In genomic region chr6:129048857-129049473, GRCm38 (mm10) we compare ENCODE assay signal across 8 mouse cellular contexts. TPM values are rescaled to one million over a fixed set of nuclear protein-coding genes. Genes with fewer than 3 reads are reported as not detected.
DNase-seq lines count a peak whose midpoint lies in the region; ATAC-seq lines count a peak whose summit lies in the region.

No protein-coding gene starts in this region.

- H3K36me3 ChIP-seq in heart, embryonic 14.5 days (ENCODE audit: control insufficient read depth, insufficient read depth, low read length) = no peaks in the 10 kb centered on the region
- H3K36me3 ChIP-seq in macrophage (ENCODE audit: inconsistent target) = no peaks in the 10 kb centered on the region

- H3K4me1 ChIP-seq in heart, embryonic 14.5 days (ENCODE audit: control insufficient read depth in 2 of 2, insufficient read depth in 2 of 2, low read length in 2 of 2) = no peaks in the 10 kb centered on the region

- no peak overlapping the region for H3K27ac ChIP-seq in heart, embryonic 14.5 days (replicated peaks in 1 of 2; ENCODE audit: control insufficient read depth in 1 of 2, insufficient read depth in 1 of 2, low read depth in 2 of 2, low read length in 2 of 2)
- H3K27ac ChIP-seq in macrophage = peak overlapping the region; percentile 37

- H3K9ac ChIP-seq in heart, embryonic 14.5 days (ENCODE audit: low read length) = peak overlapping the region; percentile 51

- no peaks in the 10 kb centered on the region for H3K9me3 ChIP-seq in heart, embryonic 14.5 days (ENCODE audit: control insufficient read depth, low read length)

- H3K4me2 ChIP-seq in heart, embryonic 14.5 days (ENCODE audit: low read length) = peak overlapping the region; percentile 67

- ATAC-seq in heart, embryonic 14.5 days (ENCODE audit: insufficient number of reproducible peaks, insufficient read depth, low FRiP score, low read depth) = peak; percentile 81; the same call in 1 of the 2 replicates

- no peaks in the 10 kb centered on the region for H3K27me3 ChIP-seq in heart, embryonic 14.5 days (ENCODE audit: control insufficient read depth, insufficient read depth, low read length)

- under 1% methylated on average over 13 of the region's 13 CpGs for WGBS in heart, embryonic 14.5 days
- WGBS in macrophage (ENCODE audit: missing documents) = 2% methylated on average over 13 of the region's 13 CpGs

- no peaks in the 10 kb centered on the region for H3K79me2 ChIP-seq in macrophage (ENCODE audit: inconsistent target)

- H3K4me3 ChIP-seq in heart, embryonic 14.5 days (ENCODE audit: control insufficient read depth in 1 of 2, insufficient read depth in 1 of 2, low read depth in 1 of 2, low read length in 2 of 2) = peak overlapping the region; percentile 45 to 58
- H3K4me3 ChIP-seq in macrophage (ENCODE audit: inconsistent target) = peak overlapping the region; percentile 10; the same call in 1 of the 2 replicates

- DNase-seq in layer of hippocampus, postnatal 10 days (ENCODE audit: low spot score in 2 of 2) = peak; percentile 19 to 28
- no peak for DNase-seq in layer of hippocampus, postnatal 14 days (ENCODE audit: low spot score in 2 of 2)
- DNase-seq in embryo, embryonic 9.5 days (ENCODE audit: extremely low spot score) = peak; percentile 84
- DNase-seq in kidney, postnatal 10 days = peak; percentile 83
- DNase-seq in retina, postnatal 1 day = peak; percentile 87
- DNase-seq in adipocyte (ENCODE audit: low spot score) = no peak

RNA-seq across cellular contexts. Expression of gene Klrb1f, which starts 3.3 kb away (rescaled TPM):
- total RNA-seq in layer of hippocampus, postnatal 10 days (2021) = not detected
- total RNA-seq in layer of hippocampus, postnatal 14 days (2021) = not detected
- polyA plus RNA-seq in heart, embryonic 14.5 days (2014; fragmentation: Nextera tagmentation; extraction: Ambion mirVana) = 0.16 and 0.27 TPM in 2 replicates
- under 1 TPM in 1 of 26 experiments, not detected in 25; 0.69 TPM for total RNA-seq in macrophage (2018; cell fraction: chromatin; rRNA removed)
- total RNA-seq in macrophage (2018; cell fraction: cytosol; rRNA removed) = under 1 TPM in 22 of 26 experiments, not detected in 4; 0.05 to 0.54 (median 0.21) TPM
- 1 to 10 TPM in 3 of 26 experiments, under 1 TPM in 8, not detected in 15; 0.38 to 1.4 (median 0.64) TPM for total RNA-seq in macrophage (2018; cell fraction: nucleus; rRNA removed)
- polyA plus RNA-seq in macrophage (2018) = 0.14 TPM in 1 of 3 replicates, not detected in the others

RNA-seq across cellular contexts. Expression of gene Clec2e, which starts 51.7 kb away (rescaled TPM):
- not detected for total RNA-seq in layer of hippocampus, postnatal 10 days (2021)
- total RNA-seq in layer of hippocampus, postnatal 14 days (2021) = not detected
- polyA plus RNA-seq in heart, embryonic 14.5 days (2014; fragmentation: Nextera tagmentation; extraction: Ambion mirVana) = not detected in 2 replicates
- total RNA-seq in macrophage (2018; cell fraction: chromatin; rRNA removed) = under 1 TPM in 1 of 26 experiments, not detected in 25; 0.54 TPM
- total RNA-seq in macrophage (2018; cell fraction: cytosol; rRNA removed) = not detected
- total RNA-seq in macrophage (2018; cell fraction: nucleus; rRNA removed) = under 1 TPM in 3 of 26 experiments, not detected in 23; 0.34 to 0.52 (median 0.41) TPM
- polyA plus RNA-seq in macrophage (2018) = 0.06 TPM in 1 of 3 replicates, not detected in the others

Comparison
In these comparisons a context has a peak if more than half of its experiments do, and no peak if none do; other contexts are left out.
1. DNase-seq: peak in layer of hippocampus, postnatal 10 days (2 of 2), embryo, embryonic 9.5 days (single experiment), kidney, postnatal 10 days (single experiment) and retina, postnatal 1 day (single experiment); none in layer of hippocampus, postnatal 14 days (0 of 2) and adipocyte (single experiment).